Mouse (Mus musculus) olfactory bulb, adult 2 months (tissue): ENCODE results near the gene Lcn6. TPM values are rescaled to one million over a fixed set of nuclear protein-coding genes. Genes with fewer than 3 reads are reported as not detected.

Experiments used
- H3K27ac ChIP-seq: fragments of 200-500 bp; 2 replicates; pipeline ENCODE4 v1.5.1; 2012; ENCODE audit warnings: low read depth, low read length; ENCODE audit not compliant: insufficient read depth
- H3K4me1 ChIP-seq: fragments of 200-500 bp; 2 replicates; pipeline ENCODE4 v1.6.1; 2012; ENCODE audit warnings: low read length; ENCODE audit not compliant: control insufficient read depth, insufficient read depth
- H3K4me3 ChIP-seq: fragments of 200-500 bp; 2 replicates; pipeline ENCODE4 v1.5.1; 2012; ENCODE audit warnings: mild to moderate bottlenecking, low read depth, low read length, moderate library complexity; ENCODE audit not compliant: insufficient read depth
- CTCF ChIP-seq: fragments of 200-500 bp; IDR thresholded peaks from 2 replicates; pipeline ENCODE4 v1.5.1; 2012; ENCODE audit warnings: low read depth, mild to moderate bottlenecking, low read length, moderate library complexity; ENCODE audit not compliant: insufficient read depth
- POLR2A ChIP-seq: fragments of 200-500 bp; IDR thresholded peaks from 2 replicates; pipeline ENCODE4 v1.6.1; 2012; ENCODE audit warnings: mild to moderate bottlenecking, low read depth, low read length, moderate library complexity; ENCODE audit not compliant: insufficient read depth
- WGBS: fragments of 180-500 bp; shearing (Covaris S2); methylation state at CpG from one replicate; pipeline ENCODE4 v1.1.7; 2018; 5-methylcytosine and 5-hydroxymethylcytosine counted together
- polyA plus RNA-seq: library from polyadenylated mRNA; stranded (reverse); fragments of >200 nt; gene quantifications from 2 replicates; pipeline ENCODE4 v1.2.4, GENCODE M21; 2012; ENCODE audit warnings: low replicate concordance; ENCODE audit not compliant: missing spikeins, insufficient read depth, insufficient read length

Lcn6 gene
- not detected in 2 replicates for polyA plus RNA-seq

- no peak within 1 kb of the TSS for H3K27ac ChIP-seq
- TF ChIP-seq POLR2A (no peak), CTCF (no peak)
- 92% methylated on average over 3 of the region's 3 CpGs for whole genome bisulfite sequencing
- H3K4me1 ChIP-seq = no peaks in the 10 kb centered on the region
- no peak within 1 kb of the TSS for H3K4me3 ChIP-seq
Measured at GRCm38 (mm10) chr2:25676486-25676885, at the start of gene Lcn6. Lcn6 (plus strand) TSS chr2:25676786.

GRCm38 (mm10) chr2:25627811-25628210 is 48.8 kb upstream of the Lcn6 start, which contains the start of gene Fcna:
Fcna (minus strand) TSS chr2:25628030.
- H3K27ac ChIP-seq = no peak within 1 kb of the TSS
- H3K4me3 ChIP-seq = no peak within 1 kb of the TSS
- 84% methylated on average over 6 of the region's 6 CpGs for WGBS

GRCm38 (mm10) chr2:25628738-25629137 is 47.8 kb upstream of the Lcn6 start:
- TF ChIP-seq POLR2A = no peak
- TF ChIP-seq CTCF = no peak
- 63% methylated on average over 4 of the region's 4 CpGs for WGBS
- H3K27ac ChIP-seq = no peak overlapping the region
- H3K4me3 ChIP-seq = no peak overlapping the region
- H3K4me1 ChIP-seq = no peaks in the 10 kb centered on the region

More at GRCm38 (mm10) chr2:25627811-25628210, 48.8 kb upstream of the Lcn6 start, which contains the start of gene Fcna:
- TF ChIP-seq CTCF (no peak), POLR2A (no peak)
- no peaks in the 10 kb centered on the region for H3K4me1 ChIP-seq

- WGBS = 82% methylated on average over 3 of the region's 3 CpGs
- Histone ChIP-seq H3K4me1 (no peaks in the 10 kb centered on the region), H3K27ac (no peak overlapping the region), H3K4me3 (no peak overlapping the region)
- no peak for TF ChIP-seq POLR2A
- TF ChIP-seq CTCF = no peak
Measured at GRCm38 (mm10) chr2:25633616-25634015, 43.0 kb upstream of the Lcn6 start.

GRCm38 (mm10) chr2:25634046-25634445 is 42.5 kb upstream of the Lcn6 start:
- TF ChIP-seq POLR2A (no peak), CTCF (no peak)
- Histone ChIP-seq H3K4me3 (no peak overlapping the region), H3K4me1 (no peaks in the 10 kb centered on the region), H3K27ac (no peak overlapping the region)
- 74% methylated on average over 1 of the region's 1 CpGs for WGBS

- Histone ChIP-seq H3K4me3 (no peak overlapping the region), H3K4me1 (no peaks in the 10 kb centered on the region), H3K27ac (no peak overlapping the region)
- WGBS = 20% methylated on average over 6 of the region's 6 CpGs
- TF ChIP-seq CTCF (no peak), POLR2A (no peak)
Measured at GRCm38 (mm10) chr2:25639890-25640289, 36.7 kb upstream of the Lcn6 start.

- Histone ChIP-seq H3K27ac (no peak within 1 kb of the TSS), H3K4me3 (no peak within 1 kb of the TSS), H3K4me1 (no peaks in the 10 kb centered on the region)
- TF ChIP-seq POLR2A = no peak
- TF ChIP-seq CTCF = no peak
- 82% methylated on average over 2 of the region's 2 CpGs for WGBS
Measured at GRCm38 (mm10) chr2:25652902-25653301, 23.7 kb upstream of the Lcn6 start, which contains the start of gene Lcn8. Lcn8 (plus strand) TSS chr2:25653120.

- 73% methylated on average over 1 of the region's 1 CpGs for WGBS
- Histone ChIP-seq H3K27ac (no peak overlapping the region), H3K4me1 (no peaks in the 10 kb centered on the region), H3K4me3 (no peak overlapping the region)
- TF ChIP-seq CTCF = no peak
- TF ChIP-seq POLR2A = no peak
Measured at GRCm38 (mm10) chr2:25654502-25654901, 22.1 kb upstream of the Lcn6 start.

- no peaks in the 10 kb centered on the region for H3K4me1 ChIP-seq
- TF ChIP-seq POLR2A (no peak), CTCF (no peak)
- WGBS = 73% methylated on average over 4 of the region's 4 CpGs
- no peak overlapping the region for H3K27ac ChIP-seq
- no peak overlapping the region for H3K4me3 ChIP-seq
Measured at GRCm38 (mm10) chr2:25656691-25657090, 19.9 kb upstream of the Lcn6 start.

- 57% methylated on average over 4 of the region's 4 CpGs for WGBS
- no peak for TF ChIP-seq POLR2A
- no peak for TF ChIP-seq CTCF
- Histone ChIP-seq H3K4me1 (no peaks in the 10 kb centered on the region), H3K27ac (no peak overlapping the region), H3K4me3 (no peak overlapping the region)
Measured at GRCm38 (mm10) chr2:25657246-25657645, 19.3 kb upstream of the Lcn6 start.
